Mouse (Mus musculus) gastrocnemius, postnatal 36 days (tissue): Measurements from ENCODE around the gene Micall1. TPM values are rescaled to one million over a fixed set of nuclear protein-coding genes. Genes with fewer than 3 reads are reported as not detected.
A peak's percentile ranks its signal among the peaks of the same experiment; 100 is the strongest.

Source experiments
- DNase-seq, 2 experiments: peaks; one replicate each; pipeline ENCODE4 v3.0.0; 2022
- intact Hi-C: fragments of 180-260 bp; cut with DNase I; formaldehyde crosslinking; loops from one replicate; pipeline ENCODE4 v1.15.1; 2025
- total RNA-seq, 2 experiments: library from RNA; stranded (reverse); gene quantifications; 2 replicates each; pipeline ENCODE4 v1.2.3; 2021

The Micall1 gene
- total RNA-seq, 2 experiments from 2014 or later = 11.8 to 13.5 TPM

DNA sequence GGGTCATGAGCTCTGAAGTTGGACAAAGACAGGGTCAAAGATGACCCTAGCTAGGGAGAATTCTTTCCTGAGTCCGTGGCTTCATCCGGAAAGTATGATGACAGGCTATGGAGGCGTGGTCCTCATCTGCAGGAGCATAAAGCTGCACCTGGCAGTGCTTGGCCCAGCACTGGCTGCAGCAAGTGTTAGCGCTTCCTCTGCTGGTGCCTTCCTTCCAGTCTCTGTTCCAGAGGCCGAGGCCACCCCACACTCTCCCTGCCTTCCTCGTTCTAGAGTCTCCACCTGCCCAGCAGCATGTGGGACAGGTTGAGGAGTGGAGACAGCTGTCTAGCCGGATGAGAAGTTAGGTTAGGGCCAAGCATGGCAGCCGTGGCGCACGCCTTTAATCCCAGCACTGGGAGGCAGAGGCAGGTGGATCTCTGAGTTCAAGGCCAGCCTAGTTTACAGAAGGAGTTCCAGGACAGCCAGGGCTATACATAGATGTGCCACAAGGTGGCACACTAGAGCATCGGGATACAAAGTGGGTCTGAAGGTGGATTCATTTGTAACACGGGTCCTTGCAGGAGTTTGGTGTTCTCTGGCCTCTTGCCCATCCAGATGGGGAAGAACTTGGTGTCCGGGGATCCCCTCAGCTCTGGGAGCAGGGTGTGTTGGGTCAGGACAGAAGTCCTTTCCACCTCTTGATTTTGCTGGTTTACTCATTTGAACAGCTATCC, 17.7 kb downstream of the Micall1 start:
- DNase-seq = peak in 1 of 2 experiments; percentile 47
- intact Hi-C loops = no loop called here

GRCm38 (mm10) chr15:79127101-79127500, 18.4 kb downstream of the Micall1 start:
- intact Hi-C loops = no loop called here
- DNase-seq = no peak

GRCm38 (mm10) chr15:79128208-79128607, 19.5 kb downstream of the Micall1 start:
- intact Hi-C loops = no loop called here
- no peak for DNase-seq

DNA sequence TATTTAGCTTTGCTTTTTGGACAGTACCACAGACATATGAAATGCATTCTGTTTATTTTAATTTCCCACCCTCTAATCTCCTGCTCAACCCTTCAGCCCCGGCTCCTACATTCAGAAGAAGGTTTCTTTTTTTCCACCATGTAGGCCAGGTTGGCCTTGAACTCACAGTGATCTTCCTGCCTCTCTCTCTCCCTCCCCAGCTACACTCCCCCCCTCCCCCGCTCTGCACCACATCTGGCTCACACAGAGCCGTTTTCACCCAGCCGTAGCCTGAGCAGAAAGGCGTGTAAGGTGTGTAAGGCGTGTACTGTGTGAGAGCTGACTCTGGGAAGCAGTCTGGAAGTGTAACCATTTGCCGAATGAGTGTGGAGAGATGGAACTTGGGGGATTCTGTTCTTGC, 20.6 kb downstream of the Micall1 start:
- intact Hi-C loops = no loop called here
- DNase-seq = no peak

- no peak for DNase-seq
- intact Hi-C loops = no loop called here
These were observed 22.1 kb downstream of the Micall1 start for GRCm38 (mm10) chr15:79130782-79131181.

GRCm38 (mm10) chr15:79131442-79131841, 22.7 kb downstream of the Micall1 start:
- intact Hi-C loops = no loop called here
- DNase-seq = peak; percentile 74 to 77

DNA sequence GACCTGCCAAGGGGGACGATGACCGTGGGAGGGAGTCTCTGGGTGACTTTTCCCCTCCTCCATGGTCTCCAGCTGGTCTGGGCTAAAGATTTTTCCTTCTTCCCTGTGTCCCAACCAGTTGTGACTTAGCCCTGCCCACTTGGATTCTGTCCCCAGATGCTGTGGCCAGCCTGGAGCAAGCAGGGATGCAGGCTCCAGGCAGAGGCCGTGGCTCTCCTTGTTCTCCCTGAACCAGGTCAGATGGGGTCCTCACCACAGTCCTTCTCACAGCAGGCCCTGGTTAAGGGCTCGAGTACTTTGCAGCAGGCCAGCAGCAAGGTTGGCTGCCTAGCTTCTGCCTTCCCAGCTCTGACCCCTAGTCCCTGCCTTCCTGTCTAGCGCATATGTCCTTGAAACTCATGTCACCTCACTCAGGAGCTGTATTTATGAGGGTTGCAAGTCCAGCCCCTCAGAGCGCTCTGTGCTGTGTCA, 24.5 kb downstream of the Micall1 start:
- DNase-seq = peak; percentile 44 to 55
- intact Hi-C loops = no loop called here

DNA sequence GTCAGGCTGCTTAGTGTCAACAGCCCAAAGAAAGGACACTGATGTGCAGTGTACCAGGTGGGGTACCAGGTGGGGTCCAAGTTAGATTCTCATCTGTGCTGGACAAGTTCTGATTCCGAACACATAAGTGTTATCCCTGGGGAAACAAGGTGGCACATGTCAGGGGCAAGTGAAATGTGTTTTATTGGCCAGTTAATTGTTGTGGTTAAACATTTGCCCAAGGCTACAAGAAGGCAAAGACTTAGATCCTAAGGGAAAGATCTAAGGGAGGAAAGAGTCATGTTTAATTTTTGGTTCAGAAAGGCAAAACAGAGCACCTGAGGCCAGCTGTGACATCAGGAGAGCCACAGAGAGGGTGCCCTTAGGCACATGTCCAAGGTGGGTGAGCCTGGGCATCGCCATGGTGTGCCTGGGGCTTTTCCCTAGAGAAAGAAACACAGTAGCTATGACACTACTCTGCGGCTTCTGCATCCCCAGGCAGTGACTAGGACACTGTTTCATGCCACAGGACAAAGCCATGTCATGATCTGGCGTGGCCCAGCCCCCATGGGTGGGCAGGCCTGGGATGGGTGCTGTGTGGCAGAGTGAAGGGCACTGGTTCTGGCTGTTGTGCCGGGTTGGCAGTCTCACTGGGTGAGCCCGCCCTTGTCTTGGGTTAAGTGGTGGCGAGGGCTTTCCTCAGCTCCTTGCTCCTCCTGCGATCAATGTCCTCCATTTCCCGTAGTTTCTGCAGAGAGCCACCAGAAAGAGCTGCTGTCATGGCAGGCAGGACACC, 26.0 kb downstream of the Micall1 start:
- no peak for DNase-seq
- intact Hi-C loops = no loop called here

DNA sequence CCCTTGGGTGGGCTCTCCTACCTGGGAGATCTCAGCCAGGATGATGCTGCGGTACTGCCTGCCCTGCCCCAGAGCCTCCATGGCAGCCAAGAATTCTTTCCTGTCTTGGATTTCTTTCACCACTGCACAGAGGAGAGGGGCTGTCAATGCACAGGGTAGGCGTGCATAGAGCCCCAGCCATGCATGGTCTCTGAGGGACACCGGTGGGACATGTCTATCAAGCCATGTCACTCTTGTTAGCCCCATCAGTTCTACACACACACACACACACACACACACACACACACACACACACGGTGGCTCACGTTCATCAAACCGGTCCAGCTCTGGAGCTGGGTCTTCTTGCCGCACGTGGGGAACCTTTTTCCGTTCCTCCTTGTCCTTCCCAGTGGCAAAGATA, 26.6 kb downstream of the Micall1 start:
- intact Hi-C loops = no loop called here
- DNase-seq = no peak

DNA sequence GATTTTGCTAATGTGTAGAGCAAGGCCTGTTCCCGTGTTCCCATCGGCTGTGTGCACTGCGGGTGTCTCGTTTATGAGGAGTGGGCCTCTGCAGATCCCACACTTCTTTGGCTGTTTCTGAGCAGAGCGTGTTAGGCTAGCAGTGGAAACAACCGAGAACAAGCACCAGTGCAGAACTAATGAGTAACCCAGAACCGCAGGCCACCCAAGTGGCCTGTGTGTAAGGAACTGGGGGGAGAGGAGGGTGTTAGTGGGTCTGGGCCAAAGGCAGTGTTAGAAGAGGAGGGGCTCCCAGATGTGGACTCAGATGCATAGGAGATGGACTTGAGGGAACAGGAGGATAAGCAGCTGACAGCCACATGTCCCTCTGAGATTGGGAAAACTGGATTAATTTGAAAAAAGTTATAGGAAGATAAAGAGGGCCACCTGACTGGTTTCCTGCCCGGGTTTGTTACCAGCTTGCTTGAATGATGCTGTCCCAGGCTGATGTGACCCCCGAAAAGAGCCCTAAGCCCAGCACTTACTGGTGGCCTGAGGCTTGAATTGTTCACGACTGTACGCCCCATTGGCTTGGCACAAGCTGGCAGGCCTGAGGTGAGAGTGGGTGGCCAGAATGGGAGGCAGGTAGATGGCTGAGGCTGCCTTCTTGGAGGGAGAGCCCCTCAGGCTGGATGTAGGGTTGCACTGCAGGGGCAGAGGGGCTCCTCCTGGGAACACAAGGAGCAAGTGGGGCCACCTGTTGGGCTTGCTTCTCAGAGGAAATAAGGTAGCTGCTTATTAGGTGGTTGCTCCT, 27.3 kb downstream of the Micall1 start:
- no peak for DNase-seq
- intact Hi-C loops = no loop called here

DNA sequence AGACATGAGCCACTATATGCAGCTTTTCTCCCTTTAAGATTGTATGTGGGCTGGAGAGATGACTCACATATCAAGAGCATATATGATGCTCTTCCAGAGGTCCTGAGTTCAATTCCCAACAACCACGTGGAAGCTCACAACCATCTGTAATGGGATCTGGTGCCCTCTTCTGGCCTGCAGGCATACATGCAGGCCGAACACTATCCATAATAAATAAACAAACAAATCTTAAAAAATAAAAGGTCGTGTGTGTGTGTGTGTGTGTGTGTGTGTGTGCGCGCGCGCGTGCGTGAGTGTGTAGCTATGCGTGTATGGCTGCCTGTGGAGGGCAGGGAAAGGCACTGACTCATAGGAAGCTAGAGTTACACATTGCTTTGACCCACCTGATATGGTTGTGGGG, 30.9 kb downstream of the Micall1 start:
- intact Hi-C loops = no loop called here
- no peak for DNase-seq

GRCm38 (mm10) chr15:79140866-79141565, 32.3 kb downstream of the Micall1 start, which contains the start of the genes Polr2f and 1700088E04Rik:
Gene Polr2f (plus strand): TSS chr15:79141009.
Gene 1700088E04Rik (minus strand): TSS chr15:79141253.
- intact Hi-C loops = no loop called here
- DNase-seq = peak; percentile 91 to 93

- intact Hi-C loops = no loop called here
- no peak for DNase-seq
These were observed 32.8 kb downstream of the Micall1 start for GRCm38 (mm10) chr15:79141566-79141917.

DNA sequence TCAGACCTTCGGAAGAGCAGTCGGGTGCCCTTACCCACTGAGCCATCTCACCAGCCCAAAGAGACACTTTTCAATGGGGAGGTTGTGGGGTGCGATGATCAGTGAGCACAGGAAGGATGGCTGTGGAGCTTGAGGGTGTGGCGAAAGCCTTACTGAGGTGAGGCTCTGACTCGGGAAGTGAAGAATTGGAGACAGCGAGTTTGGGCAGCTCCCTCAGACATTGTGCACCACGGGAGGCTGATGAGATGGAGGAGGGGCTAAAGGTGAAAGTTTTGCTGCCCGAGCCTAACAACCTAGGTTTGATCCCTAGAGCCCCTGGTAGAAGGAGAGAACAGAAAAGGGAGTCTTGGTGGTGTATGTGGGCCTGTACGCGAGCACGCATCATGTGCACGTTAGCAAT, 34.6 kb downstream of the Micall1 start:
- intact Hi-C loops = no loop called here
- DNase-seq = no peak

GRCm38 (mm10) chr15:79144021-79144420, 35.3 kb downstream of the Micall1 start:
- intact Hi-C loops = no loop called here
- DNase-seq = no peak

DNA sequence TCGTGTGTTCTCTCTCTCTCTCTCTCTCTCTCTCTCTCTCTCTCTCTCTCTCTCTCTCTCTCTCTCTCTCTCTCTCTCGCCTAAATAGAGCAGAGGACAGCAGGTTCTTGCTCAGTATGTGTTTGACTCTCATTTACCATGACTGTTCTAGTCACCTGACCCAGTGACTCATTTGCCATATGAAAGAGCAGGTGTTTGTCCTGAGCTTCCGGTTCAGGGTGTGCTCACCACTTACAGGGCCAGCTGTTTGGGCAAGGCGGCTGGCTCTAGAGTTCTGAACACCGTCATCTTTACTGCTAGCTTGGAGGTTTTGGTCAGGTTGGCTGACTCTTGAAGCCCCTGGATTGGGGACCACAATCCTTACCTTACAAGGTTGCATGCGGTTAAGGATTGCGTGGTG, 36.8 kb downstream of the Micall1 start:
- intact Hi-C loops = loop anchor here (5.0 kb wide), 1 partner anchor 108 kb away; no protein-coding TSS in a partner anchor
- DNase-seq = no peak

DNA sequence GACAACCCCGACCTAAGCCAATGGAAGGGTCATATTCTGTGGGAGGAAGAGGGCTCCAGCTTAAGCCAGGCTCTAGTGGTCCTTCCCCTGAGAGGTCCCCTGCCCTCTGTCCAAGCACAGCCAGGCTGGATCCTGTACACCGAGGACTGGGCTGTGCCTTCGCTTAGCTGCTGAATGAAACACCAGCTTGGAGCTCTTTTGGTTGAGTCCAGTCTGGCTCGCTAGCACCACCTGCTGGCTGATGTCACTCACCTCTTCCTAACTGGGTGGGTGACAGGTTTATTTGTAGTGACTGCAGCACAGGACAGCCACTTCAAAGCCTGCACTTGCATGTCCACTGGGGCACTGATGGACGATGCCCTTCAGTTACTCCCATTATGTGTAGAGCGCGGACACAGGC, 39.8 kb downstream of the Micall1 start:
- intact Hi-C loops = loop anchor here (1.0 to 5.0 kb wide), 2 partner anchors 55 to 111 kb away; no protein-coding TSS in a partner anchor
- DNase-seq = peak; percentile 76 to 84

- no peak for DNase-seq
- intact Hi-C loops = no loop called here
These were observed 43.2 kb downstream of the Micall1 start for GRCm38 (mm10) chr15:79151881-79152280.

- intact Hi-C loops = no loop called here
- DNase-seq = no peak
These were observed 44.0 kb downstream of the Micall1 start for GRCm38 (mm10) chr15:79152709-79153108.

DNA sequence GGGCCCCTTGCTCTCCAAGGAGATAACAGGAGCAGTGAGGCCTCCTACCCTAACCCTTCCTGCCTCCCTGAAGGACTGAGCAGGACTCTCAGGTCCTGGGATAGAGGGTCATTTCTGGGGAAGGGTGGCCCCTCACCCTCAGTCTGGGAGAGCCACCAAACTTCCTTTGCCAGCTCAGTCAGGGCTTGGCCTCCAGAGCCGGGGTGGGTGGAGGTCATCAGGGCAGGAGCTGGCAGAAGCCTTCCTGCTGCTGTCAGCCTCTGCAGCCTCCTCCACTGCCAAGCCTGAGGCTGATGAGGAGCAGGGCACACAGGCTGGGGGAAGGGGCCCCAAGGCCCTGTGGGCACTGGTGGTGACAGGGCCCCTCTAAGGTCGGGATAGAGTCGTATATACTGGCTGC, 46.9 kb downstream of the Micall1 start:
- DNase-seq = no peak
- intact Hi-C loops = no loop called here
